Mouse (Mus musculus): ENCODE measurements around the gene Orai2. TPM values are rescaled to one million over a fixed set of nuclear protein-coding genes. Genes with fewer than 3 reads are reported as not detected.
A peak's percentile ranks its signal among the peaks of the same experiment; 100 is the strongest.

Orai2 gene
- polyA plus RNA-seq, 1 experiment: 6.5 TPM

DNA sequence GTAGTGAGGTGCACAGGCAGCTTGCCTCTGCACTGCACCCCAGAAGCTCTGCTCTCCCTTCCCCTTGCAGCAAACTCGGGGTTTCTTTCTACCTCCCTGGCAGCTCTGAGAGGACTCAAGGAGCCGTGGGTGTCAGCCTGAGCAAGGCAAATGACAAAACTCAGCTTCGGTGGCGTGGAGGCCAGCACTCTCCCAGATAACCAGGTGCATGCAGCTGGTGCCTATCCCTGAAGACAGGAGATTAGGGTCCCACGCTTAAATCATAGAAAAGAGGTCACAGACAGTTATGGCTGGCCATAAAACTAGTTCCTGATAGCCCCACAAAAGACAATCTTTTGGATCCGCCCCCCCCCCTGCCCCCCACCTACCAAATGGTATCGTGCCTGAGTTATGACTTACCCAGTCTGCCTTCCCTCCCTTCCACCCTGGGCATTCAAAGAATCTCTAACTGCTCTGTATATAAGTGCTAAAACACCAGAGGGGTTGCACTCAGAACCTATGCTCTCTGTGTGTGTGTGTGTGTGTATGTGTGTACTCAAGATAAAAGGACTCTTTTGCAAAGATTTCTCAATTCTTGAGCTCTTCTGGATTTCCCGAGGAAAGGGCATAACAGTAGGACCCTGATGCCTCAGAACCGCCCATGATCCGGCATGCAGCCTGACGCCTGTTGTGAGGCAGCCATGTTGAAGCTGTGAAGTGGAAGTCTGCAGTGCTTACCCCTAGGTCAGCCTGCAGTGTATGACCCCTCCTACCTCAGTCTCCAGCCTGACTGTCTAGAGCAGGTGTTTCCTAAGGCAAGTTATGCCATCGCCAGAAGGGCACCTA, 25.7 kb downstream of the Orai2 start:
- no peak overlapping the region for H3K27ac ChIP-seq (ENCODE audit: control insufficient read depth, insufficient read depth, low read depth, low read length)
- H3K36me3 ChIP-seq (ENCODE audit: control insufficient read depth, insufficient read depth, low read length): no peaks in the 10 kb centered on the region
- no peaks in the 10 kb centered on the region for H3K27me3 ChIP-seq (ENCODE audit: control insufficient read depth, insufficient read depth, low read length)
- no peak for TF ChIP-seq POLR2A (IDR thresholded peaks at IDR 0.05; ENCODE audit: control insufficient read depth, low read depth, low read length)
- no peak for TF ChIP-seq CTCF (IDR thresholded peaks at IDR 0.05; ENCODE audit: control insufficient read depth, insufficient read depth, insufficient replicate concordance, low read depth, low read length)
- H3K4me1 ChIP-seq (ENCODE audit: control insufficient read depth, insufficient read depth, low read length): peaks cover 4% of the 10 kb centered on the region
- no peak overlapping the region for H3K4me3 ChIP-seq (ENCODE audit: control insufficient read depth, low read depth, low read length)

GRCm38 (mm10) chr5:136143161-136143755, 27.3 kb downstream of the Orai2 start:
- no peak for TF ChIP-seq POLR2A (IDR thresholded peaks at IDR 0.05; ENCODE audit: control insufficient read depth, low read depth, low read length)
- peak; percentile 74; the same call in 1 of the 2 replicates for TF ChIP-seq CTCF (IDR thresholded peaks at IDR 0.05; ENCODE audit: control insufficient read depth, insufficient read depth, insufficient replicate concordance, low read depth, low read length)
- Histone ChIP-seq H3K27me3 (ENCODE audit: control insufficient read depth, insufficient read depth, low read length) (no peaks in the 10 kb centered on the region), H3K4me3 (ENCODE audit: control insufficient read depth, low read depth, low read length) (no peak overlapping the region), H3K27ac (ENCODE audit: control insufficient read depth, insufficient read depth, low read depth, low read length) (no peak overlapping the region), H3K36me3 (ENCODE audit: control insufficient read depth, insufficient read depth, low read length) (no peaks in the 10 kb centered on the region), H3K4me1 (ENCODE audit: control insufficient read depth, insufficient read depth, low read length) (peaks cover 4% of the 10 kb centered on the region)

DNA sequence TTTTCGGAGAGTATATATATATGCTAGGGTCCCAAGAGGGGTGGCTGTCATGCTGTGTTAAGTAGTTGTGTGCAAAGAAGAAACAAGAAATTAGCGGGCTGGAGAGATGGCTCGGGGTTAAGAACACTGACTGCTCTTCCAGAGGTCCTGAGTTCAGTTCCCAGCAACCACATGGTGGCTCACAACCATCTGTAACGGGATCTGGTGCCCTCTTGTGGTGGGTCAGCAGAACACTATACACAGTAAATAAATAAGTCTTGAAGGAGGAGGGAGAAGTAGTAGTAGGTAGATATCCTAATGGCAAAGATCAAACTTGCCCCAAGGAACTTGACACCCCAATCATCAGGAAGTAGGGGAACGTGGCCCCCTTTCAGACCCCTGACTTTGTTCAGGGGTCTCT, 27.8 kb downstream of the Orai2 start:
- H3K4me3 ChIP-seq (ENCODE audit: control insufficient read depth, low read depth, low read length): no peak overlapping the region
- TF ChIP-seq CTCF (IDR thresholded peaks at IDR 0.05; ENCODE audit: control insufficient read depth, insufficient read depth, insufficient replicate concordance, low read depth, low read length) (no peak; the same call in 1 of the 2 replicates), POLR2A (IDR thresholded peaks at IDR 0.05; ENCODE audit: control insufficient read depth, low read depth, low read length) (no peak)
- no peak overlapping the region for H3K27ac ChIP-seq (ENCODE audit: control insufficient read depth, insufficient read depth, low read depth, low read length)
- H3K4me1 ChIP-seq (ENCODE audit: control insufficient read depth, insufficient read depth, low read length): peaks cover 4% of the 10 kb centered on the region
- H3K27me3 ChIP-seq (ENCODE audit: control insufficient read depth, insufficient read depth, low read length): no peaks in the 10 kb centered on the region
- H3K36me3 ChIP-seq (ENCODE audit: control insufficient read depth, insufficient read depth, low read length): no peaks in the 10 kb centered on the region

GRCm38 (mm10) chr5:136140057-136140482, 30.4 kb downstream of the Orai2 start:
- TF ChIP-seq CTCF (IDR thresholded peaks at IDR 0.05; ENCODE audit: control insufficient read depth, insufficient read depth, insufficient replicate concordance, low read depth, low read length) (no peak), POLR2A (IDR thresholded peaks at IDR 0.05; ENCODE audit: control insufficient read depth, low read depth, low read length) (no peak)
- Histone ChIP-seq H3K4me3 (ENCODE audit: control insufficient read depth, low read depth, low read length) (no peak overlapping the region), H3K36me3 (ENCODE audit: control insufficient read depth, insufficient read depth, low read length) (no peaks in the 10 kb centered on the region), H3K27me3 (ENCODE audit: control insufficient read depth, insufficient read depth, low read length) (no peaks in the 10 kb centered on the region), H3K4me1 (ENCODE audit: control insufficient read depth, insufficient read depth, low read length) (peaks cover 6% of the 10 kb centered on the region), H3K27ac (ENCODE audit: control insufficient read depth, insufficient read depth, low read depth, low read length) (no peak overlapping the region)

- Histone ChIP-seq H3K27ac (ENCODE audit: control insufficient read depth, insufficient read depth, low read depth, low read length) (no peak overlapping the region), H3K4me3 (ENCODE audit: control insufficient read depth, low read depth, low read length) (no peak overlapping the region), H3K27me3 (ENCODE audit: control insufficient read depth, insufficient read depth, low read length) (no peaks in the 10 kb centered on the region), H3K36me3 (ENCODE audit: control insufficient read depth, insufficient read depth, low read length) (no peaks in the 10 kb centered on the region; the same call in 1 of the 2 replicates), H3K4me1 (ENCODE audit: control insufficient read depth, insufficient read depth, low read length) (peaks cover 6% of the 10 kb centered on the region)
- TF ChIP-seq POLR2A (IDR thresholded peaks at IDR 0.05; ENCODE audit: control insufficient read depth, low read depth, low read length) (no peak), CTCF (IDR thresholded peaks at IDR 0.05; ENCODE audit: control insufficient read depth, insufficient read depth, insufficient replicate concordance, low read depth, low read length) (no peak)
These were observed 31.1 kb downstream of the Orai2 start for GRCm38 (mm10) chr5:136139393-136139792.

- peak; percentile 57; the same call in 1 of the 2 replicates for TF ChIP-seq CTCF (IDR thresholded peaks at IDR 0.05; ENCODE audit: control insufficient read depth, insufficient read depth, insufficient replicate concordance, low read depth, low read length)
- no peak for TF ChIP-seq POLR2A (IDR thresholded peaks at IDR 0.05; ENCODE audit: control insufficient read depth, low read depth, low read length)
- no peaks in the 10 kb centered on the region for H3K27me3 ChIP-seq (ENCODE audit: control insufficient read depth, insufficient read depth, low read length)
- H3K4me3 ChIP-seq (ENCODE audit: control insufficient read depth, low read depth, low read length): no peak overlapping the region
- H3K4me1 ChIP-seq (ENCODE audit: control insufficient read depth, insufficient read depth, low read length): 0 out of 2 replicates have a peak, but pooled peaks cover 2% of the 10 kb centered on the region
- no peaks in the 10 kb centered on the region; the same call in none of the 2 replicates for H3K36me3 ChIP-seq (ENCODE audit: control insufficient read depth, insufficient read depth, low read length)
- H3K27ac ChIP-seq (ENCODE audit: control insufficient read depth, insufficient read depth, low read depth, low read length): no peak overlapping the region
These were observed 32.7 kb downstream of the Orai2 start for GRCm38 (mm10) chr5:136137658-136138274.

Data from testis, adult 2 months (tissue).